Mouse (Mus musculus) left cerebral cortex, adult 2 months (tissue): ENCODE results near the gene Ganc. TPM values are rescaled to one million over a fixed set of nuclear protein-coding genes. Genes with fewer than 3 reads are reported as not detected.

Experiments
- DNase-seq, 2 experiments: peaks; one replicate each; pipeline ENCODE4 v3.0.0; 2021 to 2022; ENCODE audit warnings: low spot score in 2 of 2, mixed read lengths in 1 of 2; ENCODE audit errors: extremely low spot score in 1 of 2
- H3K27ac ChIP-seq: fragments of 200-600 bp; 2 replicates; pipeline ENCODE4 v1.8.1; 2022
- H3K4me3 ChIP-seq: fragments of 200-600 bp; 2 replicates; pipeline ENCODE4 v1.8.1; 2022
- CTCF ChIP-seq: fragments of 200-600 bp; IDR thresholded peaks from 2 replicates; pipeline ENCODE4 v1.8.1; 2022; ENCODE audit warnings: antibody characterized with exemption, mild to moderate bottlenecking, moderate library complexity
- intact Hi-C: fragments of 180-260 bp; cut with DNase I; formaldehyde crosslinking; loops from one replicate; pipeline ENCODE4 v1.15.1; 2025
- total RNA-seq, 2 experiments: library from RNA; stranded (reverse); gene quantifications; 2 replicates each; pipeline ENCODE4 v1.2.3; 2021

Ganc gene
- total RNA-seq, 2 experiments from 2014 or later: 11.6 to 13.9 TPM

GRCm38 (mm10) chr2:120481921-120482320, 78.2 kb downstream of the Ganc start:
- intact Hi-C loops: no loop called here
- TF ChIP-seq CTCF: no peak
- no peak overlapping the region for H3K27ac ChIP-seq
- DNase-seq: no peak
- H3K4me3 ChIP-seq: no peak overlapping the region

- no peak for TF ChIP-seq CTCF
- no peak for DNase-seq
- Histone ChIP-seq H3K27ac (no peak overlapping the region), H3K4me3 (no peak overlapping the region)
- intact Hi-C loops: no loop called here
Measured at GRCm38 (mm10) chr2:120482506-120483389, 79.1 kb downstream of the Ganc start.

- intact Hi-C loops: no loop called here
- Histone ChIP-seq H3K27ac (no peak overlapping the region), H3K4me3 (no peak overlapping the region)
- no peak for DNase-seq
- TF ChIP-seq CTCF: no peak
Measured at GRCm38 (mm10) chr2:120484241-120484640, 80.5 kb downstream of the Ganc start.

- DNase-seq: no peak
- no peak for TF ChIP-seq CTCF
- intact Hi-C loops: no loop called here
Measured at GRCm38 (mm10) chr2:120493254-120493653, 89.6 kb downstream of the Ganc start.

GRCm38 (mm10) chr2:120496511-120496910, 92.8 kb downstream of the Ganc start:
- Histone ChIP-seq H3K4me3 (no peak overlapping the region), H3K27ac (no peak overlapping the region)
- intact Hi-C loops: no loop called here
- TF ChIP-seq CTCF: no peak
- DNase-seq: no peak

More at GRCm38 (mm10) chr2:120493254-120493653, 89.6 kb downstream of the Ganc start:
- Histone ChIP-seq H3K4me3 (no peak overlapping the region), H3K27ac (no peak overlapping the region)

- no peak for DNase-seq
- TF ChIP-seq CTCF: no peak
- intact Hi-C loops: no loop called here
- no peak overlapping the region for H3K27ac ChIP-seq
- H3K4me3 ChIP-seq: no peak overlapping the region
Measured at GRCm38 (mm10) chr2:120499971-120500471, 96.3 kb downstream of the Ganc start.

GRCm38 (mm10) chr2:120501136-120501918, 97.6 kb downstream of the Ganc start:
- DNase-seq: no peak
- no peak for TF ChIP-seq CTCF
- intact Hi-C loops: no loop called here
- no peak overlapping the region for H3K4me3 ChIP-seq
- H3K27ac ChIP-seq: no peak overlapping the region

- Histone ChIP-seq H3K4me3 (no peak overlapping the region), H3K27ac (no peak overlapping the region)
- no peak for TF ChIP-seq CTCF
- intact Hi-C loops: no loop called here
- no peak for DNase-seq
Measured at GRCm38 (mm10) chr2:120501931-120502604, 98.4 kb downstream of the Ganc start.

- intact Hi-C loops: no loop called here
- DNase-seq: no peak
- H3K27ac ChIP-seq: no peak overlapping the region
- TF ChIP-seq CTCF: no peak
- no peak overlapping the region for H3K4me3 ChIP-seq
Measured at GRCm38 (mm10) chr2:120502605-120502990, 98.9 kb downstream of the Ganc start.

- DNase-seq: no peak
- no peak for TF ChIP-seq CTCF
- intact Hi-C loops: no loop called here
- Histone ChIP-seq H3K27ac (no peak overlapping the region), H3K4me3 (no peak overlapping the region)
Measured at GRCm38 (mm10) chr2:120503094-120503493, 99.4 kb downstream of the Ganc start.

GRCm38 (mm10) chr2:120503992-120504391, 100.3 kb downstream of the Ganc start:
- no peak for DNase-seq
- no peak overlapping the region for H3K4me3 ChIP-seq
- intact Hi-C loops: no loop called here
- H3K27ac ChIP-seq: no peak overlapping the region
- TF ChIP-seq CTCF: no peak

Other genes starting within 250 kb of the Ganc start
- gene Ehd4, start 249.3 kb upstream of the Ganc start, total RNA-seq: 10 to 100 TPM; 12.1 to 15.0 TPM
- gene Pla2g4e, start 158.6 kb upstream of the Ganc start, total RNA-seq: 10 to 100 TPM; 19.4 to 22.3 TPM
- gene Pla2g4d, start 114.7 kb upstream of the Ganc start, total RNA-seq: not detected
- gene Pla2g4f, start 89.7 kb upstream of the Ganc start, total RNA-seq: not detected
- 10 to 100 TPM; 69.7 to 72.4 TPM for gene Vps39, start 50.8 kb upstream of the Ganc start, total RNA-seq
- gene Tmem87a, start 217 bp downstream of the Ganc start, total RNA-seq: 10 to 100 TPM; 40.9 to 42.2 TPM
- 1 to 10 TPM; 5.6 TPM for gene Capn3, start 52.1 kb downstream of the Ganc start, total RNA-seq
- gene Zfp106, start 159.9 kb downstream of the Ganc start, total RNA-seq: 100 to 1,000 TPM; 169 to 182 TPM
- 10 to 100 TPM; 19.1 to 23.5 TPM for gene Snap23, start 163.8 kb downstream of the Ganc start, total RNA-seq
- gene Haus2, start 205.5 kb downstream of the Ganc start, total RNA-seq: 10 to 100 TPM; 11.7 to 14.4 TPM
- gene Lrrc57, start 205.6 kb downstream of the Ganc start, total RNA-seq: 10 to 100 TPM; 41.6 to 42.5 TPM
- 10 to 100 TPM; 10.1 to 10.8 TPM for gene Stard9, start 225.2 kb downstream of the Ganc start, total RNA-seq